Mouse (Mus musculus) heart, embryonic 10.5 days (tissue): ENCODE measurements around the gene Camta2. TPM values are rescaled to one million over a fixed set of nuclear protein-coding genes. Genes with fewer than 3 reads are reported as not detected.

Experiments
- DNase-seq: peaks from one replicate; pipeline ENCODE4 v3.0.0-alpha.2; 2017; ENCODE audit warnings: low spot score
- H3K27ac ChIP-seq: fragments of 300-500 bp; sonication (generic); 2 replicates; pipeline ENCODE4 v1.5.1; 2016; ENCODE audit warnings: mild to moderate bottlenecking
- H3K27me3 ChIP-seq: fragments of 300-500 bp; sonication (generic); 2 replicates; pipeline ENCODE4 v1.6.1; 2016; ENCODE audit warnings: mild to moderate bottlenecking; ENCODE audit not compliant: poor library complexity, insufficient read depth, severe bottlenecking
- H3K36me3 ChIP-seq: fragments of 300-500 bp; sonication (generic); 2 replicates; pipeline ENCODE4 v1.6.1; 2016; ENCODE audit warnings: mild to moderate bottlenecking, moderate library complexity
- H3K4me1 ChIP-seq: fragments of 300-500 bp; sonication (generic); 2 replicates; pipeline ENCODE4 v1.6.1; 2016; ENCODE audit warnings: mild to moderate bottlenecking
- H3K4me3 ChIP-seq: fragments of 300-500 bp; sonication (generic); 2 replicates; pipeline ENCODE4 v1.5.1; 2016; ENCODE audit warnings: mild to moderate bottlenecking, moderate library complexity
- H3K9me3 ChIP-seq: fragments of 300-500 bp; sonication (generic); 2 replicates; pipeline ENCODE4 v1.6.1; 2016; ENCODE audit warnings: mild to moderate bottlenecking, moderate library complexity
- WGBS: fragments of 180-500 bp; shearing (Covaris S2); methylation state at CpG from one replicate; pipeline ENCODE4 v1.1.7; 2016; 5-methylcytosine and 5-hydroxymethylcytosine counted together
- polyA plus RNA-seq: library from polyadenylated mRNA; unstranded; fragments of >200 nt; fragmentation: Nextera tagmentation; extraction: Ambion mirVana; gene quantifications from 2 replicates; pipeline ENCODE4 v1.2.1, GENCODE M21; 2016

Camta2 gene
- polyA plus RNA-seq, 1 experiment from 2014 or later = 12.0 TPM

DNA sequence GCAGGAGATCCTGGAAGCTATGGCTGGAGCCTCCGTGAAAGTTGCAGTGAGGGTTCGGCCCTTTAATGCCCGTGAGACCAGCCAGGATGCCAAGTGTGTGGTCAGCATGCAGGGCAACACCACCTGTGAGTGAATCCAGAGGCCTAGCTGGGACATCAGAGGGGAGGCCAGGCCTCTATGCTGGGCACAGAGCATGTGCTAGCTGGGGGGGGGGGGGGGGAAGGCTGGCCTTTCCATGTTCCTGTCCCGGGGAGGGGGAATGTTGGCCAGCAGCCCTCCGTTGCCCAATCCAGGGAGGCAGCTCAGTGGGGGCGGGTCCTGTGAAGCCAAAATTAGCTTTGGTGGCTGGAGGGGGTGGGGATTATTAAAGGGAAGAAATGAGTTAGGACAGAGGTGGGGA is 14.9 kb upstream of the Camta2 start:
- H3K4me1 ChIP-seq = peaks cover 37% of the 10 kb centered on the region
- peak overlapping the region; percentile 99; the same call in 1 of the 2 replicates for H3K27ac ChIP-seq
- H3K4me3 ChIP-seq = peak overlapping the region; percentile 79

DNA sequence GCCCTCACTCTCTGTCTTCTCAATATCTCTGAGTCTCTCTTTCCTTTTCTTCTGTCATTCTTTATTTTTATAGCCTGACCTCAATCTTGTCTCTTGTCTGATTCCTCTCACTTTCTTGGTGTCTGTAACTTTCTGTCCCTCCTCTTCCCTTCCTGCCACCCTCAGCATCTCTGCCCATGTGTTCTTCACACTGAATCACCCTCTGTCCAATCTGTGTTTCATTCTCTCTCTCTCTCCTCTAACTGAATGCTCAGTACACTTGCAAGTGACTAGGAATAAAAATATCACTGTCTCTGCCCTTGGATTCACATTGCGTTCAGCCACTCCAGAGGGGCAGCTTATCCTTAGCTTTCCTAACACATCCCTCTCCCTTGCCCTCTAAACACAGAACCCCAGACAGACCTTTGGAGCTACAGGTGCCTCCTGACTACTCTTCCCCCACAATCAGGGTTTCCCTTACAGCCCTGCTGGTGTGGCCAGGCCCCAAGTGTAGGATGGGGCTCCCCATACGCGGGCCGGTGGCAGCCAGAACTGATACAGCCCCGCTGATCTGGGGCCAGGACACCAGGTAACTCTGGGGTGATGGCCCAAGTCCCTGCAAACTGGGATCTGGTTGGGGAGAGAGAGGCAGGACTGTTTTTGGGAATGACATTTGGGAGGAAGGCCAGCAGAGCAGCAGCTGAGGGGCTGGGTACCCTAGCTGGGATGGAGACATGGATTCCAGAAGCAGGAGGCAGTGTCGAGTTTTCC is 14.3 kb upstream of the Camta2 start:
- Histone ChIP-seq H3K9me3 (no peaks in the 10 kb centered on the region), H3K4me3 (peak overlapping the region; percentile 79), H3K4me1 (peaks cover 37% of the 10 kb centered on the region), H3K27ac (peak overlapping the region; percentile 99), H3K36me3 (peaks cover 48% of the 10 kb centered on the region), H3K27me3 (no peaks in the 10 kb centered on the region)
- DNase-seq = no peak
- 69% methylated on average over 6 of the region's 6 CpGs for WGBS

More for the DNA sequence above, 14.9 kb upstream of the Camta2 start:
- 43% methylated on average over 6 of the region's 6 CpGs for WGBS
- DNase-seq = no peak
- no peaks in the 10 kb centered on the region for H3K27me3 ChIP-seq
- no peaks in the 10 kb centered on the region for H3K9me3 ChIP-seq
- H3K36me3 ChIP-seq = peaks cover 54% of the 10 kb centered on the region

DNA sequence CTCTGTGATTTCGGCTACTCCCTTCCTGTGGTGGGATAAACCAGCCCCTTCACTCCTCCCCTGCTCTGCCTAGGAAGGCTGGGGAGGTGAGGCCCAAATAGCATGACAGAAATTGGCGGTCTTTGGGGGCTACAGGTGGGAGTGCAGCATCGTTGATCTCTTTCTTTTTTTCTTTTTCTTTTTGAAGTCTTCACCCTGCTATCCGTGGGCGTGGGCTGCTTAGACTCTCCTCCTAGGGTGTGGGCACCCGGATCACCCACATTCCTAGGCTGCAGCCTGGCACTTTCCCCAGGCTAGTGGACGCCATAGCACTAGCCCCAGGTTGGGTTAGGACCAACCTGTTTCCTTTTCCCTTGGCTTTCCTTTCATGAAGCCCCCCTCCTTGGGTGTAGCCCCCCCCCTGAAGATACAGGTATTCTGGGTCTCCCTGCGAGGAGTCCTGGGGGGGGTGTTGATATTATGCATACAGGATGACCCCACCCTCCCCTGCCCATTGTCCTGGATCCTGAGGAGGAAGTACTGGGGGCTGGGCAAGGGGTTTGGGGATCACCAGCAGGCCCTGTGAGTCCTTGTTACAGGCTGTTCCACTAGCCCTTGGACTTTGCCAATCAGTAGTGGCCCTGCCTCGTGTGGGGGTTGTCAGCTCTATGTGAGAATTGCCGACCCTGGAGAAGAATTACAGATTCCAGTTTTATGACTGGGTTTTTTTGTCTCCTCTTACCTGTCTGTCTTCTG is 13.5 kb upstream of the Camta2 start:
- no peaks in the 10 kb centered on the region for H3K27me3 ChIP-seq
- H3K4me1 ChIP-seq = peaks cover 37% of the 10 kb centered on the region
- DNase-seq = no peak
- H3K27ac ChIP-seq = peak overlapping the region; percentile 99
- peaks cover 41% of the 10 kb centered on the region for H3K36me3 ChIP-seq
- WGBS = 11% methylated on average over 10 of the region's 10 CpGs
- peak overlapping the region; percentile 79 for H3K4me3 ChIP-seq
- no peaks in the 10 kb centered on the region for H3K9me3 ChIP-seq

DNA sequence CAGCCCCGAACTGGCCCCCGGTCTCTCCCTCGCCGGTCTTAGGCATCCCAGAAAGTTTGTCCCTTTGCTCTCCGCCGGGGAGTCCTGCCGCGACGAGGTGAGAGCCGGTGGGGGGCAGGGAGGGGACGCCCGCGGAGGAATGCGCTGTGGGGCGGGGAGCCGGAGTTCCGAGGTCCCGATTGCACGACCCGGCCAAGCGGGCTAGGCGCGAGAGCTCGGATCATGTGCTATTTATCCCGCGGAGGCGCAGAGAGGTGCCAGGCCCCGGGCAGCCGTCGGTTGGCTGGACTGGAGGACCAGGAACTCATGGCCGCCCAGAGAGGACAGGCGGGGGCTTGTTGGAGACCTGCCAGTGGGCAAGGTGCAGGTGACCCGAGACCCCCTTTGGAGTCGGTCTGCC is 12.7 kb upstream of the Camta2 start:
- under 1% methylated on average over 34 of the region's 34 CpGs for WGBS
- Histone ChIP-seq H3K4me3 (peak overlapping the region; percentile 79), H3K27me3 (no peaks in the 10 kb centered on the region), H3K27ac (peak overlapping the region; percentile 99), H3K9me3 (no peaks in the 10 kb centered on the region), H3K36me3 (peaks cover 33% of the 10 kb centered on the region), H3K4me1 (peaks cover 37% of the 10 kb centered on the region)
- peak; percentile 84 for DNase-seq

DNA sequence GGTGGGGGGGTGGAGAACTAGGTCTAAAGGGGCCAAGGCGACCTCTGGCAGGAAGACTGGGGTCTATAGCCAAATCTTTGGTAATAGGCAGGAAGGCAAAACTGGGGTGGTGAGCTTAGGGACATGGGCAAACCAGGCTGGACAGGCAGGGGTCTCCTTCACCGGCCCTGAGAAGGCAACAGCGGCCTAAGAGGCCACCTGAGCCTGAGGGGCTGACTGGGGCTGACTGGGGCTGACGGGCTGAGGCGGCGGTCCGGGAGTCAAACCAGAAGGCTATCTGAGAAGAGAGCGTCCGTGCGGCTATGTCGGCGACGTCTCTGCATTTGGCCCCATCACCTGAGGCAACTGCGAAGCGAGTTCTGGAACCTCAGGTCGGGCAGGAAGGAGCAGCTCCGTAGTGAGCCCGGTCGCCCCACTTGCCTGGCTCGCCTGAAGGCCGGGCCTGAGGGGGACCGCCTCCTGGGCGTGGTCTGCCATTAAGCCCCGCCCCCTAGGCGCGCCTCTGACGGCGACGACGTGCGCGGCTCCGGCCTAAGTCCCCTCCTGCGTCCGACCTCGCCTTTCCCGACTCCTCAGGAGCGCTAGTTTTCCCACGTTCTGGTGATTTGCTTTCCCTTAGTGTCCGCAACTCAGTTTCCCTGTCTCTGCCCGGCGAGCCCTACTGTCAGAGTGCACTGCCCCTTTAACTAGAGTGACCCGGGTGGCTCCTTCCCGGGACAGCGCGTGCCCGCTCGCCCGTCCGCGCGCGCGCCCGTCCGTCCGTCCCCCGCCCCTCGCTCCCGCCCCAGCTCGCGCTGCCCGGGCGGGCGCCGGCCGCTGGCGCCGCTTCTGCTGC is 12.0 kb upstream of the Camta2 start, which contains the start of the genes Inca1 and Kif1c:
TSS of gene Inca1 (minus strand) at position 434 of the 835 bp plus-strand sequence.
TSS of gene Kif1c (plus strand) at position 827 of the 835 bp plus-strand sequence.
- Histone ChIP-seq H3K9me3 (no peaks in the 10 kb centered on the region), H3K27ac (peak within 1 kb of the TSS; percentile 99), H3K36me3 (peaks cover 26% of the 10 kb centered on the region), H3K4me3 (peak within 1 kb of the TSS; percentile 79), H3K4me1 (peaks cover 37% of the 10 kb centered on the region), H3K27me3 (no peaks in the 10 kb centered on the region)
- peak; percentile 94 for DNase-seq
- 1% methylated on average over 68 of the region's 69 CpGs for WGBS

DNA sequence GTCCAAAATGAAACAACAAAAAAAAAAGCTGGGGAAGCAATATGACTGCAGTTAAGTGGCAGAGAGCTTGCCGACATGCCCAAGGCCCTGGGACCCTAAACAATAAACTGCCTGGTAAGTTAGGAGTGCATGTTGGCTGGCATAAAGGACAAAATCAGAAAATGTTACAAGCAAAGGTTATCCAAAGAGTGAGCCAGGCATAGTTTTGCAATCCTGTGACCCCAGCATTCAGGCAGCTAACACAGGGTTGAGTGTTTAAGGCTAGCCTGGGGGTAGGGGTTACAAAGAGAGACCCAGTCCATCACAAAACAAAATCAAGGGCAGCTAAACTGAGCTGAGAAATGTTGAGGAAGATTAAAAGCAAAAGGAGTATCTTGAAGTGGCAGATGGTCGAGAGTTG is 11.1 kb upstream of the Camta2 start:
- Histone ChIP-seq H3K4me3 (peak overlapping the region; percentile 79; the same call in 1 of the 2 replicates), H3K4me1 (peaks cover 37% of the 10 kb centered on the region), H3K27ac (no peak overlapping the region), H3K9me3 (no peaks in the 10 kb centered on the region), H3K27me3 (no peaks in the 10 kb centered on the region), H3K36me3 (peaks cover 17% of the 10 kb centered on the region)
- no peak for DNase-seq
- 55% methylated on average over 2 of the region's 2 CpGs for WGBS

DNA sequence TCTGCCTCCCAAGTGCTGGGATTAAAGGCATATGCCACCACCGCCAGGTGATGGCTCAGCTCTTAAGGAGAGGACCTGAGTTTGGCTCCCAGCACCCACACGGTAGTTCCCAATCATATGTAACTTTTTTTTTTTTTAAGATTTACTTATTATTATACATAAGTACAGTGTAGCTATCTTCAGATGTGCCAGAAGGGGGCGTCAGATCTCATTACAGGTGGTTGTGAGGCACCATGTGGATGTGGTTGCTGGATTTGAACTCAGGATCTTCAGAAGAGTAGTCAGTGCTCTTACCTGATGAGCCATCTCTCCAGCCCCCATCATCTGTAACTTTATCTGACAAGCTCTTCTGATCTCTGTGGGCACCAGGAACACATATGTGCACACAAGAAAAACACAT is 9.5 kb upstream of the Camta2 start:
- Histone ChIP-seq H3K36me3 (peaks cover 1% of the 10 kb centered on the region; the same call in 1 of the 2 replicates), H3K27ac (no peak overlapping the region), H3K9me3 (no peaks in the 10 kb centered on the region), H3K4me1 (peaks cover 23% of the 10 kb centered on the region), H3K4me3 (no peak overlapping the region), H3K27me3 (no peaks in the 10 kb centered on the region)
- DNase-seq = no peak
- 74% methylated on average over 3 of the region's 3 CpGs for WGBS

DNA sequence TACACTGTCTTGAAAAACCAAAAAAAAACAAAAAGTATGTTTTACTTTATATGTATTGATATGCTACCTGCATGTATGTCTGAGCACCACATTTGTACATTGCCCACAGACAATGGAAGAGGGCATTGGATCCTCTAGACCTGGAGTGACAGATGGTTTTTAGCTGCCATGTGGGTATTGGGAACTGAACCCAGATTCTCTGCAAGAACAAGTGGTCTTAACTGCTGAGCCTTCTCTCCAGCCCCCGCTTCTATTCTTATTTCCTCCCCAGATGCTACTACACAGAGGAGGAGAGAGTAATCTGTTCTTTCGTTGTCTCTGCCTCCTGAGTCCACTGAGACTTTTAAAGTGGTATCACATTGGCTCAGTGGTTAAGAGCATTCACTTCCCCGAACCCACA is 5.6 kb upstream of the Camta2 start:
- 51% methylated on average over 3 of the region's 3 CpGs for WGBS
- peaks cover 14% of the 10 kb centered on the region for H3K4me1 ChIP-seq
- H3K27me3 ChIP-seq = no peaks in the 10 kb centered on the region
- DNase-seq = no peak
- no peak overlapping the region for H3K4me3 ChIP-seq
- H3K36me3 ChIP-seq = no peaks in the 10 kb centered on the region
- H3K9me3 ChIP-seq = no peaks in the 10 kb centered on the region
- no peak overlapping the region for H3K27ac ChIP-seq

DNA sequence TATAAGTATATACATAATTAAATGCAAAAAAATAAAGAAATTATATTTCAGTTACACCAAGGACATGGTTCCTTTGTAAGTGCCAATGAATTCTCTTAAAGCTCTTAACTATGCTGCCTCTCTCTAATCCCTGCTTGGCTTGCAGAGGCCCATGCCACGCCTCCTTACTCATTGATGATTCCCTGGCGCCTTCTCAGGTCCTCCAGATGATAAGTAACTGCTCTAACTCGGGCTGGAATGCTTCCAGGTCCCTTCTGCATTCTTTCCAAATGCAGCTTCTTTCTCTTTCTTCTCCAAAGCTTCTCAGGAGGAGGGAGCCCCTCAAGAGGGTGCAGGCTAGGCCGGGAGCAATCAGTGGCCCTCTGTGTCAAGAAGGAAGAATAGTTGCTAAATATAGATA is 1.7 kb upstream of the Camta2 start:
- Histone ChIP-seq H3K9me3 (no peaks in the 10 kb centered on the region), H3K36me3 (peaks cover 17% of the 10 kb centered on the region), H3K4me1 (peaks cover 35% of the 10 kb centered on the region), H3K4me3 (no peak overlapping the region), H3K27ac (no peak overlapping the region), H3K27me3 (no peaks in the 10 kb centered on the region)
- DNase-seq = no peak
- 34% methylated on average over 4 of the region's 4 CpGs for WGBS

DNA sequence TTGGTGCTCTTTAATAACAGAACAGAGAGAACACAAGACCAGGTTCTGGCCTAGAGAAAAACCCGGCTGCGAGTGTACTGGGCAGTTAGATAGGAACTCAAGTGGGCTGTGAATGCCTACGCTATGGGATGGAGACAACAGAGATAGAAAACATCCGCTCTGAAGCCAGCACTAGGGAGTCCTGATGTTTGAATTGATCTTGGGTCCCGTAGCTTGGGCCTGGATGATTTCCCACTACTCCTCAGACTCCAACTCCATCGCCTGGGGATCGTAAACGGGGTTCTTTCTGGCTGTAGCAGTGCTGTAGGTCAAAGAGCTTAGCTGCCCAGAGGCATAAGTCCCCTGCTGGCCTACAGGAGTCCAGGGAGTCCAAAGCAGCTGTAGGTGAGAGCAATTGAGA is 467 bp upstream of the Camta2 start:
- Histone ChIP-seq H3K27ac (peak overlapping the region; percentile 96), H3K36me3 (peaks cover 28% of the 10 kb centered on the region), H3K4me1 (peaks cover 35% of the 10 kb centered on the region), H3K27me3 (no peaks in the 10 kb centered on the region), H3K4me3 (peak overlapping the region; percentile 92), H3K9me3 (no peaks in the 10 kb centered on the region)
- WGBS = 10% methylated on average over 8 of the region's 8 CpGs
- DNase-seq = no peak

DNA sequence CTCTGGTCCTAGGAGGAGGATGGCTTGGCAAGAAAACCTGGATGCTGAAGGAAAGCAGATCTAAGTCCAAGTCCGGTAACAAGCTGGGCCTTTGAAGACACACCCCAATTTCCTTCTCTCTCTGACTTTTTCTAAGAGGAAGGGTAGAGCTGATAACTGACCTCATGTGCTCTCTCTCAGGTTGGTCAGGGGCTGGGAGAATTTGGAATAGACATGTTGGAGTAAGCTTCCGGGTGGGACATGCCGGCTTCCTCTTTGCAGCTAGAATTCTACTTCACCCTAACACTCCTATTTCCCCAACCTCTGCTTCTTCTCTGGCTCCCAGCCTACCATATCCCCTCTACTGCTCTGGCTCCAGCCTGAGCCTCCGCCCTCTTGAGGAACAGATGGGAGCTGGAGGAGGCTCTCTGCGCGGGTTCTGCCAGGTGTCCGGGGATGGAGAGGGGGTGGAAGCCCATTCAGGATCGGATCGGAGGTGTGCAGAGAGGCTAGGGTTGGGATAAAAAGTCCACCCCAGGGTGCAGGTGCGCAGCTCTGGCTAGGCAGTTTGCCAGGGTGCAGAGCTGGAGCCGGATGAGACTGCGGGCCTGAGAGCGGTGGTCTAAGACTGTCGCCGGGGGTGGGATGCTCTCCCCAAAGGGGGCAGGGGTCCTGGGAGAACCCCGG is 871 bp downstream of the Camta2 start:
- peak overlapping the region; percentile 92 for H3K4me3 ChIP-seq
- no peak for DNase-seq
- 5% methylated on average over 16 of the region's 16 CpGs for WGBS
- H3K27me3 ChIP-seq = no peaks in the 10 kb centered on the region
- no peaks in the 10 kb centered on the region for H3K9me3 ChIP-seq
- H3K36me3 ChIP-seq = peaks cover 40% of the 10 kb centered on the region
- peaks cover 43% of the 10 kb centered on the region for H3K4me1 ChIP-seq
- H3K27ac ChIP-seq = peak overlapping the region; percentile 96

DNA sequence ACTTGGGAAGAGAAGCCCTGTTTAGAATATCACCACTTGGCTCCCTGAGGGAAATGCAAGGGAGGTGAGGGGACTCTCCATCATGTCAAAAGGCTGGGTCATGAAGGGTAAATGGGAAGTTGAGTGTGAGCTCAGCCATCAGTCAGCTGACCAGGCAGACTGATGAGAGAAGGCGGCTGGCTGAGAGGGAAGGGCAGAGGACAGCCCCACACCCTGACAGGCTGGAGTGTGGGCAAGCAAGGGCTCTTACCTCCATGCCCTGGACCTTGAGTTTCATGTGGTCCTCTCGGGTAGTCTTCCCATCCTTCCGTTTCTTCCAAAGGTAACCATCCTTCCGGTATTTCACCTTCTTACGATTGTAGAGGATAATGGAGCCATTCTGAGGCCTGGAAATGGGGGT is 4.3 kb downstream of the Camta2 start:
- WGBS = 76% methylated on average over 5 of the region's 5 CpGs
- H3K27ac ChIP-seq = no peak overlapping the region
- H3K27me3 ChIP-seq = 0 out of 2 replicates have a peak, but pooled peaks cover 3% of the 10 kb centered on the region
- peaks cover 42% of the 10 kb centered on the region for H3K4me1 ChIP-seq
- DNase-seq = no peak
- H3K4me3 ChIP-seq = no peak overlapping the region
- peaks cover 66% of the 10 kb centered on the region for H3K36me3 ChIP-seq
- no peaks in the 10 kb centered on the region for H3K9me3 ChIP-seq
